Mouse (Mus musculus) liver, embryonic 11.5 days (tissue): ENCODE measurements around the gene Ercc2. TPM values are rescaled to one million over a fixed set of nuclear protein-coding genes. Genes with fewer than 3 reads are reported as not detected.

Experiments
- ATAC-seq: fragments of 200-750 bp; cut with Nextera tagmentation; replicated peaks from 2 replicates; pipeline ENCODE4 v1.8.0; 2017; ENCODE audit warnings: moderate number of reproducible peaks, mild to moderate bottlenecking, moderate TSS enrichment, moderate library complexity; ENCODE audit not compliant: low FRiP score
- DNase-seq: peaks from one replicate; pipeline ENCODE4 v3.0.0-alpha.2; 2017; ENCODE audit warnings: low spot score
- H3K27ac ChIP-seq: fragments of 300-500 bp; sonication (generic); 2 replicates; pipeline ENCODE4 v1.5.1; 2014; ENCODE audit warnings: mild to moderate bottlenecking, low read depth, low read length, control low read depth
- H3K27me3 ChIP-seq: fragments of 300-500 bp; sonication (generic); replicated peaks from 2 replicates; pipeline ENCODE4 v1.6.1; 2014; ENCODE audit warnings: low read length, mixed read lengths; ENCODE audit not compliant: control insufficient read depth, insufficient read depth
- H3K36me3 ChIP-seq: fragments of 300-500 bp; sonication (generic); 2 replicates; pipeline ENCODE4 v1.6.1; 2014; ENCODE audit warnings: mild to moderate bottlenecking, low read length, moderate library complexity, mixed read lengths; ENCODE audit not compliant: control insufficient read depth, insufficient read depth
- H3K4me1 ChIP-seq: fragments of 300-500 bp; sonication (generic); replicated peaks from 2 replicates; pipeline ENCODE4 v1.6.1; 2014; ENCODE audit warnings: low read length, mixed read lengths; ENCODE audit not compliant: control insufficient read depth, insufficient read depth
- H3K4me2 ChIP-seq: fragments of 300-500 bp; sonication (generic); 2 replicates; pipeline ENCODE4 v1.6.1; 2014; ENCODE audit warnings: mild to moderate bottlenecking, control low read depth, moderate library complexity
- H3K4me3 ChIP-seq: fragments of 300-500 bp; sonication (generic); 2 replicates; pipeline ENCODE4 v1.5.1; 2014; ENCODE audit warnings: low read depth, low read length, control low read depth
- H3K9ac ChIP-seq: fragments of 300-500 bp; sonication (generic); 2 replicates; pipeline ENCODE4 v1.6.1; 2014; ENCODE audit warnings: low read depth, low read length, control low read depth
- H3K9me3 ChIP-seq: fragments of 300-500 bp; sonication (generic); 2 replicates; pipeline ENCODE4 v1.6.1; 2016; ENCODE audit warnings: low read length, inconsistent platforms, mixed read lengths; ENCODE audit not compliant: control insufficient read depth
- WGBS: fragments of 180-500 bp; shearing (Covaris S2); extraction: QIAGEN DNeasy Blood & Tissue Kit; methylation state at CpG from one replicate; pipeline ENCODE4 v1.1.7; 2014; 5-methylcytosine and 5-hydroxymethylcytosine counted together
- polyA plus RNA-seq: library from polyadenylated mRNA; unstranded; fragments of >200 nt; fragmentation: Nextera tagmentation; extraction: Ambion mirVana; gene quantifications from 2 replicates; pipeline ENCODE4 v1.2.1, GENCODE M21; 2014

Gene Ercc2
- polyA plus RNA-seq, 1 experiment from 2014 or later: 15.6 TPM

DNA sequence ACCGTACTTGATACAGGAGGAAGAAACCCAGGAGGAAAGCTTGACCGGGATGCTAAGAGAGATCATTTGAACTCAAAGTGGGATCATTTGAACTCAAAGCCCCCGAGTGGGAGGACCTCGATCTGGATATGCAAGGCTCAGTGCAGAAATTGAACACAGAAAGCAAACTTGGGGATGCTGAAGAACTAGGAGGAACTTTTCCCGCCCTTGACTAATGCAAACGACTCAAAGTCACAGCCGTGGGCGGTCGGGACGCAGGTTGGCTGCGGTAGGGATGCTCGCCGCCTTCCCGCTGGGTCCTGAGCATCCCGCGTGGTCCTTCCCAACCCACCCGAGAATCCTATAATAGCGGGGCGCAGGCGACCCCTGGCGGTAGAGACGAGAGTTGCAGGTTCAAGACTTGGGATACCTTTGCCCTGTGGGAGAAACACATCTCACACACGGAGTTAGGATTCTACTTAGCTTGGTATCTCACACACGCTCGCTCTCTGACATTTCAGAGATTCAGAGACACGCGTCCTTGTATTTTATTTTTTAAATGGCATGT, 39.3 kb upstream of the Ercc2 start:
- Histone ChIP-seq H3K36me3 (no peaks in the 10 kb centered on the region), H3K4me1 (peaks cover 29% of the 10 kb centered on the region), H3K4me3 (peak overlapping the region; percentile 44), H3K4me2 (peak overlapping the region; percentile 69), H3K27me3 (peaks cover 22% of the 10 kb centered on the region), H3K9me3 (no peaks in the 10 kb centered on the region), H3K27ac (no peak overlapping the region), H3K9ac (no peak overlapping the region)
- DNase-seq (peak; percentile 84), ATAC-seq (no peak)
- under 1% methylated on average over 27 of the region's 27 CpGs for WGBS

DNA sequence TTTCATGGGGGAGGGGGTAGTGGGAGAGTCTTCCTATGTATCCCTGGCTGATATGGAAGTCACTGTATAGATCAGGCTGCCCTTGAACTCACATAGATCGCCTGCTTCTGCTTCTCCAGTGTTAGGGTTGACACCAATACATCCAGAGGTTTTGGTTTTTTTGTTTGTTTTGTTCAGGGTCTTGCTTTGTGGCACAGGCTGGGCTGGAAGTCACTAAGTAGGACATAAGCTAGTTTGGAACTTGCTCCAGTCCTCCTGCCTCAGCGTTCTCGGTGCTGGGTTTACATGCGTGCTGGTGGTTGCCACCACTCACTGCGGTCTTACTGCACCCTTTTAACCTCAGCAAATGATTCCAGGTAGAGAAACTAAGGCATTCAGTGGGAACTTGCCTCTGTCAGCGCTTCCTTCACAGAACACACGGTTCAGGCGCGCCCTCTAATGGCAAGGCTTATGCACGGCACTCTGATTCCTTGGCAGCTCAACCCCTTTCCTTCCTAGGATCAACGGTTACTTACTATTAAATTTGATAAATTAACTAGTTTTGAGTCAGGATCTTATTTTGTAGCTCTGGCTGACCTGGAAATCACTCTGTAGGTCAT, 38.5 kb upstream of the Ercc2 start:
- Histone ChIP-seq H3K4me1 (peaks cover 29% of the 10 kb centered on the region), H3K36me3 (no peaks in the 10 kb centered on the region), H3K4me3 (peak overlapping the region; percentile 3; the same call in 1 of the 2 replicates), H3K4me2 (peak overlapping the region; percentile 24; the same call in 1 of the 2 replicates), H3K27ac (no peak overlapping the region), H3K9me3 (no peaks in the 10 kb centered on the region), H3K27me3 (peaks cover 22% of the 10 kb centered on the region), H3K9ac (no peak overlapping the region)
- ATAC-seq: no peak
- DNase-seq: peak; percentile 72
- WGBS: 2% methylated on average over 11 of the region's 11 CpGs

DNA sequence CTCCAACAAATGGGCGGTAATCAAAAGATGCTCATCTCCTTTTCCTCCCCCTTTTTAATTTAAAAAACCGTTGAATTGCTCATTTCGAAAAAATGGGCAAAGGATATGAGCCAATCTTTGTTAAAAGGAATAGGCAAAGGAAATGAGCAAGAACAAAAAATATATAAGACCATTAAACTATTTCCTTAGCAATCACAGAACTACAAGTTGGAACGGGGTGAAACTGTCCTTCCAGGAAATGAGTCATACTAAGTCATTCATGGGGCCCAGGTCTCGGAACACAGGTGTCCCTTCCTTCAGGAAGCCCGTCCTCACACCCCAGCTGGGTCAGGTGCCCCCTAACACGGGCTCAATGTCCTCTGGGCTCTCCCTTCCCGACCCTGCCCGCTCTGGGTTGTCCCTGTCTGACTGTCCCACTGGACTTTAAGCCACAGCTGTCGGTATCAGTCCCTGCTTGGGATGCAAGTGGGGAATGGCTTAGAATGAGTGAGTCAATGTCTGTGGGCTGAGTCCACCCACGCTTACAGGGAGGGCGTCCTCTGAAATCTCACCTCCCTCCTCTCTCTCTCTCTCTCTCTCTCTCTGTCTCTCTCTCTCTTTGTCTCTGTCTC, 37.5 kb upstream of the Ercc2 start, which contains the start of gene Ercc1:
Gene Ercc1 (plus strand): TSS at position 542 of the 611 bp plus-strand sequence.
- 23% methylated on average over 12 of the region's 12 CpGs for WGBS
- ATAC-seq: no peak
- DNase-seq: no peak
- Histone ChIP-seq H3K4me1 (peaks cover 29% of the 10 kb centered on the region), H3K4me2 (peak within 1 kb of the TSS; percentile 89), H3K27ac (peak within 1 kb of the TSS; percentile 44; the same call in 1 of the 2 replicates), H3K36me3 (no peaks in the 10 kb centered on the region), H3K27me3 (peaks cover 22% of the 10 kb centered on the region), H3K9me3 (no peaks in the 10 kb centered on the region), H3K9ac (peak within 1 kb of the TSS; percentile 67), H3K4me3 (peak within 1 kb of the TSS; percentile 60)

DNA sequence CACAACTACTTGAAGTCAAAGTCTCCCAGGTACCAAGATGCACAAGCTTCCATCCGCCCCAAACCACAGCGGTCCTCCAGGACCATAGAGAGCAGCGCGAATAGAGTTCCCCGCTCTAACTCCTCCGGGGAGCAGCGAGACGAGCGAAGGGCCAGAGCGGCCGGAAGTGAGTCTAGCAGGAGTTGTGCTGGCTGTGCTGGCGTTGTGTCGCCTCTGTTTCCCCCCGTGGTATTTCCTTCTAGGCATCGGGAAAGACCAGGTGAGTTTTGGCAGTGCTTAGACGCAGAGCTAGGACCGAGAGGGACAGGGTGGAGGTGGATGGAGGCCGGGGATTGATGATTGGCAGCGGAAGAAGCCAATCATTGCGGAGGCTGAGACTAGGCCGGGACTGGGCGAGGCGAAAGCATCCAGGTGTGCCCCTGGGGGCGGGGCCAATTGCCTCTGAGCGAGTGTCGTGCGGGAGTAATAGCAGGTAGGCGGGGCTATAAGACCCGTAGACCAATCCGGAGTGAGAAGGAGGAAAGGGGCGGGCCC, 36.8 kb upstream of the Ercc2 start:
- DNase-seq: peak; percentile 96
- Histone ChIP-seq H3K9ac (peak overlapping the region; percentile 67), H3K4me3 (peak overlapping the region; percentile 60), H3K27ac (peak overlapping the region; percentile 44; the same call in 1 of the 2 replicates), H3K4me2 (peak overlapping the region; percentile 89), H3K4me1 (peaks cover 29% of the 10 kb centered on the region), H3K36me3 (no peaks in the 10 kb centered on the region), H3K27me3 (peaks cover 20% of the 10 kb centered on the region), H3K9me3 (no peaks in the 10 kb centered on the region)
- WGBS: under 1% methylated on average over 31 of the region's 31 CpGs
- ATAC-seq: peak; percentile 96

DNA sequence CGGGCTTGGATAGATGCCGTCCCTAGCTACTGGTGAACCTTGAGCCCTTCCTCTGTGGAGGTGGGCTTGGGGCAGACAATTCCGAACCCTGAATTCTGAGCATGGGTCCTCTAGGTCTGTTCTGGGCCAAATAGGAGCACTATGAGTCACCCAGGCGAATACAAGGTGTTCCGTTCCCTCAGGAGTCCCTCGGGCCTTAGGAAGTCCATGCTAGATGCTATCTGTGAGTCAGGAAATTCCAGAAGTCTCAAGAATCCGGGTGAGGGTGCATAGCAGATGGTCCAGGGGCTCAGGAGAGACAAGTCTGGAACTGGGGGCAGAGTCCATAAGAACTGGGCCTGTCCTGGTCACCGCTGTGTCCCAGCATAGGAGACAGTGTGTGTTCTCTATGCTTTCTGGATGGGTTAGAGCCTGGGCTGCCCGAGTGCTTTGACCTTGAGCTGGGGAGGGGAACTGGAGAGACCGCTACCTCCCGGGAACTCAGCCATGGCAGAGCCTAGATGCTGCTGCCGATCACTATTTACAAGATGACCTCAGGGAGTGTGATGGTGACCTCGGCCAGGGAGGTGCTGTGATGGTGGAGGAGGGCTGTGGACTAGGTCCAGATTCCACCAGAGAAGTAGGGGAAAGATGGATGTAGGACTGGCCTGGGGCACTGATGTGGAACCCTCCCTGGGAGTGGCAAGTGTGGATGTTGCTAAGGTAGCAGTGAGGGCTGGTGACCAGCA, 32.5 kb upstream of the Ercc2 start:
- 79% methylated on average over 13 of the region's 13 CpGs for WGBS
- Histone ChIP-seq H3K4me2 (no peak overlapping the region), H3K4me1 (peaks cover 11% of the 10 kb centered on the region), H3K9me3 (no peaks in the 10 kb centered on the region), H3K9ac (no peak overlapping the region), H3K27me3 (no peaks in the 10 kb centered on the region), H3K4me3 (no peak overlapping the region), H3K36me3 (peaks cover 8% of the 10 kb centered on the region; the same call in 1 of the 2 replicates), H3K27ac (no peak overlapping the region)
- DNase-seq (no peak), ATAC-seq (no peak)

DNA sequence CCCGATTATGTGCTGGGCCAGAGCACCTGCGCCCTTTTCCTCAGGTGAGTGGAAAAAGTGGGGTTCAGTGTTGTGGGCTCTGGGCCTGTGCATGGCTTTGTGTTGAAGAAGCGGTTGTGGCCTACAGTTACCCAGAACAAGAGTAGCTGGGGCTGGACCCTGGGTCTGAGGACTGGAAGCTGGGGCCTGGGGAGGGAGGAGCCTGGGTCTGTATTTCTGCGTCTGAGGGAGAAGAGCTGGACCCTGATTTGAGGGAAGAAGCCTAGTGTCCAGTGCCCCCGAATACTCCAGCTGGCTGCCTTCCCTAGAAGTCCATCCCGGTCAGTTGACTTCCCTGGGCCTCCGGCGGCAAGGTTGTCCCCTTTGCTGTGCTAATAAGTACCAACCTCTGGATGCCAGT, 31.6 kb upstream of the Ercc2 start:
- ATAC-seq: no peak
- H3K36me3 ChIP-seq: peaks cover 16% of the 10 kb centered on the region; the same call in 1 of the 2 replicates
- WGBS: 91% methylated on average over 8 of the region's 8 CpGs

DNA sequence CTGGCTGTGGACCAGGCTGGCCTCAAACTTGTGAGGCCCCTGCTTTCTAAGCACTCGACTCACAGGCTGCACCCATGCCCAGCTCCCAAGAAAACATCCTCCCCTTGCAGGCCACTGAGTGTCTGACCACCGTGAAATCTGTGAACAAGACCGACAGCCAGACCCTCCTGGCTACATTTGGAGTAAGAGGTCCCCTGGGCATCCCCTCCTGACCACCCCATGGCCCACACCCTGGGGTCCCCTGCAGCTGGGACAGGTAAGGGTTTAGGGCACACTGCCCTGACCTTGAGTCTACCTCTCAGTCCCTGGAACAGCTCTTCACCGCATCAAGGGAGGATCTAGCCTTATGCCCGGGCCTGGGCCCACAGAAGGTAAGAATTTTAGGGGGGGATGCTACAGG, 26.8 kb upstream of the Ercc2 start:
- ATAC-seq (no peak), DNase-seq (no peak)
- no peaks in the 10 kb centered on the region for H3K27me3 ChIP-seq
- H3K9me3 ChIP-seq: no peaks in the 10 kb centered on the region
- H3K4me2 ChIP-seq: no peak overlapping the region
- H3K9ac ChIP-seq: no peak overlapping the region
- peaks cover 11% of the 10 kb centered on the region for H3K4me1 ChIP-seq
- WGBS: 94% methylated on average over 5 of the region's 5 CpGs
- no peak overlapping the region for H3K4me3 ChIP-seq
- H3K36me3 ChIP-seq: peaks cover 35% of the 10 kb centered on the region
- no peak overlapping the region for H3K27ac ChIP-seq

More for the DNA sequence above, 31.6 kb upstream of the Ercc2 start:
- no peak overlapping the region for H3K4me3 ChIP-seq
- H3K9ac ChIP-seq: no peak overlapping the region
- H3K4me1 ChIP-seq: peaks cover 8% of the 10 kb centered on the region
- H3K9me3 ChIP-seq: no peaks in the 10 kb centered on the region
- no peak for DNase-seq
- H3K27me3 ChIP-seq: no peaks in the 10 kb centered on the region
- no peak overlapping the region for H3K27ac ChIP-seq
- H3K4me2 ChIP-seq: no peak overlapping the region

DNA sequence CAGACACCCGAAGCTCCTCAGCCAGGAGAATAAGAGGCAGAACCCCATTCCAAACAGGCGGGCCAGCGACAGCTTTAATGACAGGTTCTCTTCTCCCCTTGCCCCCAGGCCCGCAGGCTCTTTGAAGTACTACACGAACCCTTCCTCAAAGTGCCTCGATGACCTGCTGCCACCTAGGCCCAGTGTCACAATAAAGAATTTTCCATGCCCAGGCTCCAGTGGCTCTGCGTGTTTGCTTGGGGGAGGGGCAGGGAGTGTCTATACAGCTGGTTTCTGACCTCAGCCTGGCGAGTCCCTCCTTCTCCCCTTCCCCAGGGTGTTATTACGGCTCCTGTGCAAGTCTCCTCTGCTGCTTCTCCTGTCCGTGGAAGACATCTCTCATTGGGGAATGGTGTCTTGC, 25.5 kb upstream of the Ercc2 start:
- Histone ChIP-seq H3K9me3 (no peaks in the 10 kb centered on the region), H3K4me2 (no peak overlapping the region), H3K27me3 (no peaks in the 10 kb centered on the region), H3K36me3 (peaks cover 35% of the 10 kb centered on the region), H3K27ac (no peak overlapping the region; the same call in 1 of the 2 replicates), H3K4me3 (no peak overlapping the region), H3K4me1 (peaks cover 19% of the 10 kb centered on the region), H3K9ac (no peak overlapping the region)
- DNase-seq: no peak
- WGBS: 83% methylated on average over 10 of the region's 10 CpGs
- no peak for ATAC-seq
